Mouse (Mus musculus): ENCODE results near the gene Ksr2.

Gene Ksr2

DNA sequence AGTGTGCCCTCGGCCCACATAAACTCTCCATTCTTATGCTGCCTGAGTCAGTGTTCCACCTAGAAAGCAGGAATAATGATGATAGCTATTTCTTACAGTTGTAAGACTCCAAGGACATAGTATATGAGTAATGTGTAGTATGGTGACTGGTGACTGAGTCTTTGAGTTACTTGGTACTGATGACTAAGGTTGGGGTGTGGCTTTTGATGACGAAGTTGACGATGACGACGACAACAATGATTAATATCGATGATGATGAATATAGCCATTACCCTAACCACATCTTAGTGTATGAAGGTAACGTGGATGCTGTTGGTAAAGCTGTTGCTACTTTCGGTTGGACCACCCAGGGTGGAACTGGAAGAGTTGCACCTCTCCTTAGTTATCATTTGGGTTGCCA, 270.7 kb downstream of the Ksr2 start:
- H3K4me3 ChIP-seq (replicated peaks; ENCODE audit: low read length), result no peak overlapping the region

DNA sequence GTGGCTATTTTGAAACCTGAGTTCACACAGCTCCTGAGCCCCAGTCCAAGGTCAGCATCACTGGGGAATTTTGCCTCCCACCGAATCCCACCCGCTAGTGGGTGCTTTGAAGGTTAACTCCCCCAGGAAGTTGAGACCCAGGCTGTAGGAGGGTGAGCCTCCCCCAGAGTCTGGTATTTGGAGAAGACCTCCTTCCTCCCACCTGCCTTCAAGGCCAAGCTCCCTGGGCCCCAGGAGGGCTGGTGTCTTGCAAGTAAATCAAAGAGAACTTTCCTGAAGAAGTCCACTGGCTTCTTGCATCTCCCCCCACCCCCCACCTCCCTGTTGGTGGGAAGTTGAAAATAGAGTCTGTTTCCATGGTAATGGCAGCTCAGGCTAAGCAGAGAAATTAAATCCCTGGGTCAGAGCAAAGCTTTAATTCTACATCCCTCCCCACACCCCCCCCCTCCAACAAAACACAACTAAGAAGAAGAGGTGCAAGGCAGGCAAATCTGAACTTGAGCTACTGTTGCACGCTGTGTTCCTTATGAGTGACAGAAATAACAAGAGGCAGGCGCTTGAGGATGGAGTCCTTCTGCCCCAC, 274.1 kb downstream of the Ksr2 start:
- no peak for TF ChIP-seq CTCF (conservative IDR thresholded peaks at IDR 0.05; ENCODE audit: low read length)
- no peak for TF ChIP-seq NANOG (IDR thresholded peaks at IDR 0.05; ENCODE audit: borderline replicate concordance, low read length)
- no peak for TF ChIP-seq POU5F1 (IDR thresholded peaks at IDR 0.05; ENCODE audit: borderline replicate concordance, low read length)
- H3K4me1 ChIP-seq (replicated peaks; ENCODE audit: low read depth, low read length), result peaks cover 11% of the 10 kb centered on the region
- 0 out of 2 replicates have a peak, but pooled peaks cover 2% of the 10 kb centered on the region for H3K27me3 ChIP-seq (ENCODE audit: insufficient read depth, low read length)
- H3K36me3 ChIP-seq (ENCODE audit: insufficient read depth, low read length), result no peaks in the 10 kb centered on the region
- H3K4me3 ChIP-seq (replicated peaks; ENCODE audit: low read length), result no peak overlapping the region
- no peaks in the 10 kb centered on the region for H3K9me3 ChIP-seq (ENCODE audit: low read length)

More for the DNA sequence above, 270.7 kb downstream of the Ksr2 start:
- Histone ChIP-seq H3K27me3 (ENCODE audit: insufficient read depth, low read length) (peaks cover 2% of the 10 kb centered on the region; the same call in 1 of the 2 replicates), H3K9me3 (ENCODE audit: low read length) (no peaks in the 10 kb centered on the region), H3K4me1 (replicated peaks; ENCODE audit: low read depth, low read length) (peaks cover 11% of the 10 kb centered on the region), H3K36me3 (ENCODE audit: insufficient read depth, low read length) (no peaks in the 10 kb centered on the region)
- TF ChIP-seq NANOG (IDR thresholded peaks at IDR 0.05; ENCODE audit: borderline replicate concordance, low read length) (no peak), POU5F1 (IDR thresholded peaks at IDR 0.05; ENCODE audit: borderline replicate concordance, low read length) (no peak)

DNA sequence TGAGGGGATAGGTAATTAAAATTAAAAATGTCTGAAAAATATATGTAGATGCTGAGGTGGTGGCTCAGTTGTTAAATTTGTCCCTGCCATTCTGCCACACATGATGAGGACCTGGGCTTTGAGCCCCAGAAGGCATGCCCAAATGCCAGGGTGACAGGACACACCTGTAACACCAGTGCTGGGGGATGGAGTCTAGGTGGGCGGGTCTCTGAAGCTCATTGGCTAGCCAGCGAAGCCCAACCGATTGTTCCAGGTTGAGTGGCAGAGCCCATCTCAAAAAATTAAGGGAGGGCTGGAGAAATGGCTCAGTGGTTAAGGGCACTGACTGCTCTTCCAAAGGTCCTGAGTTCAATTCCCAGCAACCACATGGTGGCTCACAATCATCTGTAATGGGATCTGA, 274.9 kb downstream of the Ksr2 start:
- no peak overlapping the region for H3K4me3 ChIP-seq (replicated peaks; ENCODE audit: low read length)
- 0 out of 2 replicates have a peak, but pooled peaks cover 2% of the 10 kb centered on the region for H3K27me3 ChIP-seq (ENCODE audit: insufficient read depth, low read length)
- TF ChIP-seq POU5F1 (IDR thresholded peaks at IDR 0.05; ENCODE audit: borderline replicate concordance, low read length) (no peak), CTCF (conservative IDR thresholded peaks at IDR 0.05; ENCODE audit: low read length) (no peak), NANOG (IDR thresholded peaks at IDR 0.05; ENCODE audit: borderline replicate concordance, low read length) (no peak)
- H3K9me3 ChIP-seq (ENCODE audit: low read length), result peaks cover 5% of the 10 kb centered on the region
- no peaks in the 10 kb centered on the region for H3K36me3 ChIP-seq (ENCODE audit: insufficient read depth, low read length)
- peaks cover 11% of the 10 kb centered on the region for H3K4me1 ChIP-seq (replicated peaks; ENCODE audit: low read depth, low read length)

DNA sequence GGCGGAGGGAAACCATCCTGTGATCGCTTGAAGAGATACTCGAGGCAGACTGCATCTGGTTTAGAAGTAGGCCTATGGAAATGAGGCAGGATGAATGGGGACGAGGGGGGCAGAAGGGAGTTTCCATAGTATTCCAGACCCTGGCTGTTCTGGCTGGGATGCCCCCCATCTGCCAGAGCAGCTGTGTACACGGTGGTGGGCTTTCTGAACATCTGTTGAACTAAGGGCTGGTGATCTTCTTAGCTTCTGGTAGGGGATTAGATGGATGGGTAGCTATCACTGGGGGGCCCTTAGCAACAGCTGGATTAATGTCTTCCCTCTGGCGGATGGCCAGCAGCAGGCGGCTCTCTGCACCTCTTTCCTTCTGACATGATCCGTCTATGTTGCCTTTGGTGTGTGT, 276.0 kb downstream of the Ksr2 start:
- peaks cover 5% of the 10 kb centered on the region for H3K9me3 ChIP-seq (ENCODE audit: low read length)
- TF ChIP-seq POU5F1 (IDR thresholded peaks at IDR 0.05; ENCODE audit: borderline replicate concordance, low read length) (no peak), NANOG (IDR thresholded peaks at IDR 0.05; ENCODE audit: borderline replicate concordance, low read length) (no peak), CTCF (conservative IDR thresholded peaks at IDR 0.05; ENCODE audit: low read length) (no peak)
- no peaks in the 10 kb centered on the region for H3K36me3 ChIP-seq (ENCODE audit: insufficient read depth, low read length)
- H3K4me3 ChIP-seq (replicated peaks; ENCODE audit: low read length), result no peak overlapping the region
- peaks cover 11% of the 10 kb centered on the region for H3K4me1 ChIP-seq (replicated peaks; ENCODE audit: low read depth, low read length)
- 0 out of 2 replicates have a peak, but pooled peaks cover 2% of the 10 kb centered on the region for H3K27me3 ChIP-seq (ENCODE audit: insufficient read depth, low read length)

DNA sequence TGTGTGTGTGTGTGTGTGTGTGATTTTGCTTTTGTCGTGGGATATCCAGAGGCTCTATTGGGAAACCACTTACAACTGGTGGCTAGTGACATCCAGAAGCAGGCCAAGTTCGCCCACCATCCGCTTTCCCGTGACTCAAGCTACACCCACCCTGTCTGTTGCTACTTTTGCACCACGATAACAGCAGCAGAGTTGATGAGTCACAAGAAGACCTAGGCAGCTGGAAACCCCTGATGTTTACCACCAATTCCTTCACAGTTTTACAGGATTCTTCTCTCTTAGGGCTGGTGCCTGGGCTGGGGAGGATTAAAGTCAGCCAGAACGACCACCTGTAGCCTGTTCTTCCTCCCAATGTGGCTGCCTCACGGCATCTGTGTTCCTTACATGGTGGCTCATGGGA, 277.5 kb downstream of the Ksr2 start:
- Histone ChIP-seq H3K27me3 (ENCODE audit: insufficient read depth, low read length) (0 out of 2 replicates have a peak, but pooled peaks cover 2% of the 10 kb centered on the region), H3K9me3 (ENCODE audit: low read length) (peaks cover 5% of the 10 kb centered on the region), H3K4me1 (replicated peaks; ENCODE audit: low read depth, low read length) (peaks cover 11% of the 10 kb centered on the region), H3K36me3 (ENCODE audit: insufficient read depth, low read length) (no peaks in the 10 kb centered on the region), H3K4me3 (replicated peaks; ENCODE audit: low read length) (no peak overlapping the region)
- TF ChIP-seq CTCF (conservative IDR thresholded peaks at IDR 0.05; ENCODE audit: low read length) (no peak), NANOG (IDR thresholded peaks at IDR 0.05; ENCODE audit: borderline replicate concordance, low read length) (no peak), POU5F1 (IDR thresholded peaks at IDR 0.05; ENCODE audit: borderline replicate concordance, low read length) (no peak)

DNA sequence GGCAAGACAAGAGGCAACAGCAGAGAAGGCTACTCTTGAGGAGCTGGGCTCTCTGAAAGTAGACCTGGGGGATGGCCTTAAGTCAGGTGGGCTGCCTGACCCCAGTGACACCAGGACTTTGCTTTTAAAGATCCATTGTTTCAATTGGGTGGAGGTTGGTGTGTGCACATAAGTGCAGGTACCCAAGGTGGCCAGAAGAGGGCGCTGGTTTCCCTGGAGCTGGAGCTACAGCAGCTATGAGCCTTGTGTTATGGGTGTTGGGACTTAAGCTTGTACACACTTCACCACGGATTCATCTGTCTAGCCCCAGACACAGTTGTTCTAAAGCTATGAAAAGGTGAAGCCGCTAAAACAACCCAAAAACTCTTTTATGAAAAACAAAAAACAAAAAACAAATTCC, 279.8 kb downstream of the Ksr2 start:
- Histone ChIP-seq H3K9me3 (ENCODE audit: low read length) (peaks cover 5% of the 10 kb centered on the region), H3K4me3 (replicated peaks; ENCODE audit: low read length) (no peak overlapping the region), H3K4me1 (replicated peaks; ENCODE audit: low read depth, low read length) (no peaks in the 10 kb centered on the region), H3K27me3 (ENCODE audit: insufficient read depth, low read length) (0 out of 2 replicates have a peak, but pooled peaks cover 2% of the 10 kb centered on the region), H3K36me3 (ENCODE audit: insufficient read depth, low read length) (no peaks in the 10 kb centered on the region)
- TF ChIP-seq CTCF (conservative IDR thresholded peaks at IDR 0.05; ENCODE audit: low read length), result peak; percentile 77
- no peak for TF ChIP-seq POU5F1 (IDR thresholded peaks at IDR 0.05; ENCODE audit: borderline replicate concordance, low read length)
- TF ChIP-seq NANOG (IDR thresholded peaks at IDR 0.05; ENCODE audit: borderline replicate concordance, low read length), result no peak

DNA sequence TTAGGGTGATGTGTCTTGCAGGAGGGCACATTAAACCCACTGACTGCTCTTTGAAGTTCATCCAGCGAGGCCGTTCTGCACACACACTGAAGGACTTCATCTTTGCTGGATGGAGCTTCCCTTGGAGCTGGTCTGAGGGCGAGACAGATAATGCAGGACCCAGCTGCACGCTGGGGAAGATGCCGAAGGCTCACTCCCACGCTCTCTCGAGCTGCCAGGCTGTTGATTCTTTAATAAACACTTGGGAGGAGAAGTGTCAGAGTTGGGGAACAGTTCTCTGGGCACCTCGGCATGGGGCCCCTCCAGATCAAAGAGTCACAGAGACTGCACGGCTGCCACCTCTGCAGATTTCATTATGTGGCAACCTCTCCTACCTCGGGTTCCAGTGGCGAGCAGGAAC, 280.8 kb downstream of the Ksr2 start:
- Histone ChIP-seq H3K4me3 (replicated peaks; ENCODE audit: low read length) (no peak overlapping the region), H3K4me1 (replicated peaks; ENCODE audit: low read depth, low read length) (no peaks in the 10 kb centered on the region), H3K36me3 (ENCODE audit: insufficient read depth, low read length) (no peaks in the 10 kb centered on the region), H3K27me3 (ENCODE audit: insufficient read depth, low read length) (0 out of 2 replicates have a peak, but pooled peaks cover 2% of the 10 kb centered on the region), H3K9me3 (ENCODE audit: low read length) (peaks cover 5% of the 10 kb centered on the region)
- TF ChIP-seq POU5F1 (IDR thresholded peaks at IDR 0.05; ENCODE audit: borderline replicate concordance, low read length), result no peak
- no peak for TF ChIP-seq CTCF (conservative IDR thresholded peaks at IDR 0.05; ENCODE audit: low read length)
- no peak for TF ChIP-seq NANOG (IDR thresholded peaks at IDR 0.05; ENCODE audit: borderline replicate concordance, low read length)

DNA sequence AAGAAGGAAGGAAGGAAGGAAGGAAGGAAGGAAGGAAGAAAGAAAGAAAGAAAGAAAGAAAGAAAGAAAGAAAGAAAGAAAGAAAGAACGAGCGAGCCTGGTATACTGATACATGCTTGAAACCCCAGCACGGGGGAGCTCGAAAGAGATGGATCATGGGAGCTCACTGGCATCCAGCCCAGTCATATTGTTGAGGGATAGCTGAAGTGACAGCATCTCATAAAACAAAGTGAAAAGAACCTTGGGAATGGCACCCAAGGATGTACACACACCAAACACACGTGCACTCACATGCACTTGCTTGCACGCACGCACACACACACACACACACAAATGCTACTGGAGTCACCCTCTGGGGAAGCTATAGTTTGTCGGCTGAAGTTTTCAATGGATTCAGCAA, 282.6 kb downstream of the Ksr2 start:
- Histone ChIP-seq H3K4me1 (replicated peaks; ENCODE audit: low read depth, low read length) (no peaks in the 10 kb centered on the region), H3K4me3 (replicated peaks; ENCODE audit: low read length) (no peak overlapping the region), H3K9me3 (ENCODE audit: low read length) (peaks cover 5% of the 10 kb centered on the region), H3K36me3 (ENCODE audit: insufficient read depth, low read length) (no peaks in the 10 kb centered on the region), H3K27me3 (ENCODE audit: insufficient read depth, low read length) (0 out of 2 replicates have a peak, but pooled peaks cover 2% of the 10 kb centered on the region)
- TF ChIP-seq CTCF (conservative IDR thresholded peaks at IDR 0.05; ENCODE audit: low read length), result no peak
- TF ChIP-seq NANOG (IDR thresholded peaks at IDR 0.05; ENCODE audit: borderline replicate concordance, low read length), result no peak
- TF ChIP-seq POU5F1 (IDR thresholded peaks at IDR 0.05; ENCODE audit: borderline replicate concordance, low read length), result no peak

DNA sequence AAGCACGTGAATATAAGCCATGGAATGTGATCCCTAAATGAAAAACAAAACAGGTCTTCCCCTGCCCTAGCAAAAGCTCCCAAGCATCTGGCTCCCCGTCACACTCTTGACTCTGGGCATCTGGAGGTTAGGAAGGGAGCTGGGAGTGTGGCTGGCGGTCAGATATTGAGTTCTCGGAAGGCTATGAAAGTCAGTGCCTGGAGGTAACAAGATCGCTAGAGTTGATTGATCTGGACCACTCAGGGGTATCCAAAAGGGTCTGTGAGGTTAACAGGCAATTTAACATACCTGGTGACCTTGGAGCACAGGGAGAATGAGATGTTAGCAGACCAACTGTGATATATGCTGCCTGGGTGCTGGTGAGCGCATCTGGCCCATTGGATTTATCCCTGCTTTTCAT, 283.8 kb downstream of the Ksr2 start:
- peaks cover 5% of the 10 kb centered on the region for H3K9me3 ChIP-seq (ENCODE audit: low read length)

More for the DNA sequence above, 283.8 kb downstream of the Ksr2 start:
- no peaks in the 10 kb centered on the region for H3K4me1 ChIP-seq (replicated peaks; ENCODE audit: low read depth, low read length)
- H3K36me3 ChIP-seq (ENCODE audit: insufficient read depth, low read length), result no peaks in the 10 kb centered on the region
- peaks cover 1% of the 10 kb centered on the region; the same call in 1 of the 2 replicates for H3K27me3 ChIP-seq (ENCODE audit: insufficient read depth, low read length)
- TF ChIP-seq NANOG (IDR thresholded peaks at IDR 0.05; ENCODE audit: borderline replicate concordance, low read length) (no peak), CTCF (conservative IDR thresholded peaks at IDR 0.05; ENCODE audit: low read length) (no peak), POU5F1 (IDR thresholded peaks at IDR 0.05; ENCODE audit: borderline replicate concordance, low read length) (no peak)
- no peak overlapping the region for H3K4me3 ChIP-seq (replicated peaks; ENCODE audit: low read length)
